21 mouse cellular contexts compared by ENCODE assay signal in genomic region chr6:35294964-35295363, GRCm38 (mm10). TPM values are rescaled to one million over a fixed set of nuclear protein-coding genes. Genes with fewer than 3 reads are reported as not detected.
DNase-seq lines count a peak whose midpoint lies in the region; ATAC-seq lines count a peak whose summit lies in the region.
"Had no signal": no experiment of that assay in that cellular context is flagged by ENCODE, and none has a peak within 500 bp of the region (broad histone marks: within the 10 kb centered on the region; RNA-seq: fewer than 3 reads in every experiment).

No protein-coding gene starts in this region.

- ATAC-seq in hindbrain, embryonic 13.5 days (ENCODE audit: low FRiP score): peak; percentile 67; the same call in 1 of the 2 replicates
- no peak for ATAC-seq in hindbrain, embryonic 12.5 days (ENCODE audit: low FRiP score)
- ATAC-seq in midbrain, embryonic 14.5 days (ENCODE audit: low FRiP score, low TSS enrichment): no peak
- peak; percentile 55; the same call in 1 of the 2 replicates for ATAC-seq in neural tube, embryonic 15.5 days (ENCODE audit: low FRiP score)
- ATAC-seq: forebrain, embryonic 16.5 days; inflammation-experienced regulatory T-cells, adult 6 months had no signal

- H3K27ac ChIP-seq in hindbrain, embryonic 13.5 days: no peak overlapping the region
- H3K27ac ChIP-seq in hindbrain, embryonic 12.5 days: no peak overlapping the region
- no peak overlapping the region for H3K27ac ChIP-seq in midbrain, embryonic 14.5 days (replicated peaks; ENCODE audit: low read depth, low read length)
- H3K27ac ChIP-seq in midbrain, embryonic 10.5 days (replicated peaks): no peak overlapping the region
- no peak overlapping the region for H3K27ac ChIP-seq in neural tube, embryonic 15.5 days (replicated peaks)
- H3K27ac ChIP-seq: embryonic facial prominence, embryonic 13.5 days; forebrain, embryonic 12.5 days; gastrocnemius, adult 2 months had no signal

- no peaks in the 10 kb centered on the region for H3K27me3 ChIP-seq in hindbrain, embryonic 13.5 days
- H3K27me3 ChIP-seq in hindbrain, embryonic 12.5 days: no peaks in the 10 kb centered on the region
- H3K27me3 ChIP-seq in midbrain, embryonic 14.5 days (ENCODE audit: control insufficient read depth, insufficient read depth, low read length): no peaks in the 10 kb centered on the region
- no peaks in the 10 kb centered on the region for H3K27me3 ChIP-seq in midbrain, embryonic 10.5 days (ENCODE audit: low read depth, poor library complexity, severe bottlenecking)
- no peaks in the 10 kb centered on the region for H3K27me3 ChIP-seq in neural tube, embryonic 15.5 days (replicated peaks)
- H3K27me3 ChIP-seq: embryonic facial prominence, embryonic 13.5 days; forebrain, embryonic 12.5 days; heart, embryonic 12.5 days had no signal

- H3K4me3 ChIP-seq in hindbrain, embryonic 13.5 days: no peak overlapping the region
- H3K4me3 ChIP-seq in hindbrain, embryonic 12.5 days: no peak overlapping the region
- no peak overlapping the region for H3K4me3 ChIP-seq in midbrain, embryonic 14.5 days (replicated peaks; ENCODE audit: low read depth, low read length)
- no peak overlapping the region for H3K4me3 ChIP-seq in midbrain, embryonic 10.5 days
- no peak overlapping the region for H3K4me3 ChIP-seq in neural tube, embryonic 15.5 days (replicated peaks)
- H3K4me3 ChIP-seq: embryonic facial prominence, embryonic 13.5 days; forebrain, embryonic 12.5 days; gastrocnemius, adult 2 months; heart, embryonic 12.5 days had no signal

- no peak overlapping the region for H3K4me2 ChIP-seq in hindbrain, embryonic 13.5 days
- no peak overlapping the region for H3K4me2 ChIP-seq in hindbrain, embryonic 12.5 days (replicated peaks)
- no peak overlapping the region for H3K4me2 ChIP-seq in midbrain, embryonic 14.5 days (ENCODE audit: low read length)
- no peak overlapping the region for H3K4me2 ChIP-seq in neural tube, embryonic 15.5 days
- H3K4me2 ChIP-seq: embryonic facial prominence, embryonic 13.5 days; forebrain, embryonic 12.5 days; heart, embryonic 12.5 days had no signal

- 63% methylated on average over 2 of the region's 2 CpGs for WGBS in hindbrain, embryonic 13.5 days
- WGBS in hindbrain, embryonic 12.5 days: 69% methylated on average over 2 of the region's 2 CpGs
- WGBS in midbrain, embryonic 14.5 days: 69% methylated on average over 2 of the region's 2 CpGs
- 94% methylated on average over 2 of the region's 2 CpGs for WGBS in midbrain, embryonic 10.5 days
- WGBS in neural tube, embryonic 15.5 days: 65% methylated on average over 2 of the region's 2 CpGs

- no peaks in the 10 kb centered on the region for H3K9me3 ChIP-seq in hindbrain, embryonic 13.5 days
- H3K9me3 ChIP-seq in hindbrain, embryonic 12.5 days (replicated peaks): no peaks in the 10 kb centered on the region
- no peaks in the 10 kb centered on the region for H3K9me3 ChIP-seq in midbrain, embryonic 14.5 days (ENCODE audit: control insufficient read depth, low read length)
- H3K9me3 ChIP-seq in midbrain, embryonic 10.5 days (replicated peaks): no peaks in the 10 kb centered on the region
- H3K9me3 ChIP-seq in neural tube, embryonic 15.5 days (replicated peaks): no peaks in the 10 kb centered on the region
- H3K9me3 ChIP-seq: embryonic facial prominence, embryonic 13.5 days; forebrain, embryonic 12.5 days had no signal

- peaks cover 6% of the 10 kb centered on the region for H3K4me1 ChIP-seq in hindbrain, embryonic 13.5 days (replicated peaks)
- no peaks in the 10 kb centered on the region; the same call in 1 of the 2 replicates for H3K4me1 ChIP-seq in hindbrain, embryonic 12.5 days
- H3K4me1 ChIP-seq in midbrain, embryonic 14.5 days (ENCODE audit: control insufficient read depth, insufficient read depth, low read length): no peaks in the 10 kb centered on the region
- H3K4me1 ChIP-seq in midbrain, embryonic 10.5 days: 0 out of 2 replicates have a peak, but pooled peaks cover 5% of the 10 kb centered on the region
- H3K4me1 ChIP-seq in neural tube, embryonic 15.5 days: no peaks in the 10 kb centered on the region
- H3K4me1 ChIP-seq: embryonic facial prominence, embryonic 13.5 days; forebrain, embryonic 12.5 days had no signal

- H3K36me3 ChIP-seq in hindbrain, embryonic 13.5 days: no peaks in the 10 kb centered on the region
- H3K36me3 ChIP-seq in hindbrain, embryonic 12.5 days: no peaks in the 10 kb centered on the region
- no peaks in the 10 kb centered on the region for H3K36me3 ChIP-seq in midbrain, embryonic 14.5 days (ENCODE audit: control insufficient read depth, insufficient read depth, low read length)
- no peaks in the 10 kb centered on the region for H3K36me3 ChIP-seq in midbrain, embryonic 10.5 days
- no peaks in the 10 kb centered on the region for H3K36me3 ChIP-seq in neural tube, embryonic 15.5 days
- H3K36me3 ChIP-seq: embryonic facial prominence, embryonic 13.5 days; forebrain, embryonic 12.5 days; heart, embryonic 12.5 days had no signal

- peak; percentile 6 for DNase-seq in midbrain, embryonic 14.5 days
- DNase-seq in midbrain, embryonic 10.5 days (ENCODE audit: low spot score): no peak
- peak; percentile 48 for DNase-seq in brain, adult 2 months (ENCODE audit: low read depth, low spot score)
- no peak for DNase-seq in adrenal gland, adult 18-20 months (ENCODE audit: low spot score in 2 of 2)
- DNase-seq: adrenal gland, postnatal 25 days; cerebellum, adult 11 months; cerebellum, adult 8-10 months; cerebellum, postnatal 14 days; gastrocnemius, adult 2 months; gastrocnemius, postnatal 25 days had no signal

- no peak overlapping the region for H3K9ac ChIP-seq in hindbrain, embryonic 13.5 days
- H3K9ac ChIP-seq in hindbrain, embryonic 12.5 days: no peak overlapping the region
- no peak overlapping the region for H3K9ac ChIP-seq in midbrain, embryonic 14.5 days (replicated peaks; ENCODE audit: low read length)
- H3K9ac ChIP-seq in neural tube, embryonic 15.5 days (replicated peaks): no peak overlapping the region
- H3K9ac ChIP-seq: embryonic facial prominence, embryonic 13.5 days; forebrain, embryonic 12.5 days; heart, embryonic 12.5 days had no signal

RNA-seq across cellular contexts. Expression of gene Slc13a4, which starts 13.0 kb away (rescaled TPM):
- polyA plus RNA-seq in hindbrain, embryonic 13.5 days (2015; fragmentation: Nextera tagmentation; extraction: Ambion mirVana): 2.9 and 3.9 TPM in 2 replicates
- polyA plus RNA-seq in hindbrain, embryonic 12.5 days (2016; fragmentation: Nextera tagmentation; extraction: Ambion mirVana): 0.77 and 1.3 TPM in 2 replicates
- 0.19 and 3.3 TPM in 2 replicates for polyA plus RNA-seq in midbrain, embryonic 14.5 days (2014; fragmentation: Nextera tagmentation; extraction: Ambion mirVana)
- 0.16 and 0.37 TPM in 2 replicates for polyA plus RNA-seq in midbrain, embryonic 10.5 days (2016; fragmentation: Nextera tagmentation; extraction: Ambion mirVana)
- 1.3 and 2.3 TPM in 2 replicates for polyA plus RNA-seq in neural tube, embryonic 15.5 days (2015; fragmentation: Nextera tagmentation; extraction: Ambion mirVana)
- total RNA-seq in adrenal gland, adult 18-20 months (2021): under 1 TPM; 0.33 to 0.51 TPM
- total RNA-seq: granulocyte monocyte progenitor cell, adult 5-6 weeks; MEL had no signal

RNA-seq across cellular contexts. Expression of gene Fam180a, which starts 31.0 kb away (rescaled TPM):
- 0.27 and 0.71 TPM in 2 replicates for polyA plus RNA-seq in hindbrain, embryonic 13.5 days (2015; fragmentation: Nextera tagmentation; extraction: Ambion mirVana)
- 0.39 and 0.65 TPM in 2 replicates for polyA plus RNA-seq in hindbrain, embryonic 12.5 days (2016; fragmentation: Nextera tagmentation; extraction: Ambion mirVana)
- polyA plus RNA-seq in midbrain, embryonic 14.5 days (2014; fragmentation: Nextera tagmentation; extraction: Ambion mirVana): 0.68 TPM in 1 of 2 replicates, not detected in the other
- polyA plus RNA-seq in midbrain, embryonic 10.5 days (2016; fragmentation: Nextera tagmentation; extraction: Ambion mirVana): not detected in 2 replicates
- polyA plus RNA-seq in neural tube, embryonic 15.5 days (2015; fragmentation: Nextera tagmentation; extraction: Ambion mirVana): 0.59 and 1.6 TPM in 2 replicates
- total RNA-seq in adrenal gland, adult 18-20 months (2021): 1 to 10 TPM; 2.4 to 2.5 TPM
- total RNA-seq: granulocyte monocyte progenitor cell, adult 5-6 weeks; MEL had no signal
- polyA plus RNA-seq: forebrain, embryonic 12.5 days; hindbrain, embryonic 11.5 days; inflammation-experienced regulatory T-cells, adult 6 months had no signal

Comparison
In these comparisons a context has a peak if more than half of its experiments do, and no peak if none do; other contexts are left out.
1. ATAC-seq: peak in hindbrain, embryonic 13.5 days (single experiment) and neural tube, embryonic 15.5 days (single experiment); none in hindbrain, embryonic 12.5 days (single experiment) and midbrain, embryonic 14.5 days (single experiment).
2. DNase-seq: peak in midbrain, embryonic 14.5 days (single experiment) and brain, adult 2 months (single experiment); none in midbrain, embryonic 10.5 days (single experiment) and adrenal gland, adult 18-20 months (0 of 2).